Mouse (Mus musculus) regulatory T cell (primary cell): ENCODE results near the gene Sfxn5.

Source experiments
- in situ Hi-C: fragments of 300-600 bp; cut with MboI, MseI; formaldehyde crosslinking; loops from one replicate; pipeline ENCODE4 v1.15.1; 2025; ENCODE audit warnings: high pct_unique_total_duplicates

The Sfxn5 gene

DNA sequence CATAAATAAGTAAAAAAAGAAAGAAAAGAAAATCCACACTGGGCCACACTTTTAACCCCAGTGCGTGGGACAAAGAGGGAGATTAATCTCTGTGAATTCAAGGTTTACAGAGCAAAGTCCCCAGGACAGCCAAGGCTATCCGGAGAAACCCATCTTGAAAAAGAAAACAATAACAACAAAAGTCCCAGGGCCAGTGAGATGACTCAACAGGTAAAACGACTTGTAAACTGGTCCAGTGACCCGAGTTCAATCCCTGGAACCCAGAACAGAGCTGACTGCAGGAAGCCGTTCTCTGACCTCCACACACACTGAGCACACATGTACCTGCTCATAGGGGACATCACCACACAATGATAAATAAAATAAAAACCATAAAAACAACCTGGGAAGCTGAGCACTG lies 31.2 kb upstream of the Sfxn5 start:
- in situ Hi-C loops = no loop called here

DNA sequence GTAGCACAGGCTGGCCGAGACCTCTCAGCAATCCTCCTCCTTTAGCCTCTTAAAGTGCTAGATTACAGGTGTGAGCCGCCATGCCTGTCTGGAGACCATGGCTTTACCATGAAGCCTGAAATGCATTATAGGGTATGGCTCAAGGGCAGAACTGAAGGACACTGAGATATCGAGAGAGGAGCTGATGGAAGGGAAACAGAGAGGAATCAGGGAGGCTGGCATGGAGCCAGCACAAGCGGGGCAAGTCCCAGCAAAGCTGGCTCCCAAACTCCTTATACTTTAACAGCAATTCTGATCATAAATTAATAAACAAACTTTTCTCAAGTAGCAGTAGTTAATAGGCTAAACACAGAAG lies 30.7 kb upstream of the Sfxn5 start:
- in situ Hi-C loops = no loop called here

DNA sequence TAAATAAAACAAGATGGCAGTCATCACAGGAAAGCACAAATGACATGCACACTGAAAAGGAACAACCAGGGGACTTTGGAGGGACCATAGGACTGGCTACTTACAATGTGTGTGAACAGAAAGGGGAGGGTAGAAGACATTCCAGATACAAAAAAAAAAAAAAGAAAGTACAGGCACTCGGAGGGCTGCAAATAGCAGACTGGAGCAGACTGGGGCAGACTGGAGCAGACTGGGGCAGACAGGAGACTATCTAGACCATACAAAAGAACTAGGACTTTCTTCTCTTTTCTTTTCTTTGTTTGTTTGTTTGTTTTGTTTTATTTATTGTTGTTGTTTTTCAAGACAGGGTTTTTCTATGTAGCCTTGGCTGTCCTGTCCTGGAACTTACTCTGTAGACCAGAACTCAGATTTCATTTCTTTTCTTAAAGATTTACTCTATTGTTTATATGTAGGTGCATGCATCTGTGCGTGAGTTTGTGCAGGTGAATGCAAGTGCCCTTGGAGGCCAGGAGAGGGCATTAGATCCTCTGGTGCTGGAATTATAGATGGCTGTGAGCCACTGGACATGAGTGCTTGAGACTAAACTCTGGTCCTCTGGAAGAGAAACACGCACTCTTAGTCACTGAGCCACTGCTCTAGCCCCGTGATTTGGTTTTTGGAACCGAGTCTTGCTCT lies 30.1 kb upstream of the Sfxn5 start:
- in situ Hi-C loops = no loop called here

DNA sequence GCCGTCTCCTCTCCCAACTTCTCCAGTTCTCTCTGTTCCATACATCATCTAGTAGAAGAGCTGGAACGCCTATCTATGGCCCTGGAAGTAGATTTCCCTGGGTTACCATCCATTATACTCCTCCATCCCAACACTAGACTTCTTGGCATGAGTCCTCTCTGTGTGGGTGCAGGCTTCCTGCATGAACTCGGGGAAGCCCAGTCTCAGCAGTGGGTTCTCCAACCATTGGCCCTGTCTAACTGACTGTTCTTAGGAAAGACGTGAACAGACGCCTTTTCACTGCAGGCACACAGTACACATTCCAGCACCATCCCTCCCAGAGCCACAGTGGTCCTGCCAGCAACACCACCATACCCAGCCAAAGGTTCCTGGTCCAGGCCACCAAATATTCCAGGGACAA lies 29.4 kb upstream of the Sfxn5 start:
- in situ Hi-C loops = no loop called here

DNA sequence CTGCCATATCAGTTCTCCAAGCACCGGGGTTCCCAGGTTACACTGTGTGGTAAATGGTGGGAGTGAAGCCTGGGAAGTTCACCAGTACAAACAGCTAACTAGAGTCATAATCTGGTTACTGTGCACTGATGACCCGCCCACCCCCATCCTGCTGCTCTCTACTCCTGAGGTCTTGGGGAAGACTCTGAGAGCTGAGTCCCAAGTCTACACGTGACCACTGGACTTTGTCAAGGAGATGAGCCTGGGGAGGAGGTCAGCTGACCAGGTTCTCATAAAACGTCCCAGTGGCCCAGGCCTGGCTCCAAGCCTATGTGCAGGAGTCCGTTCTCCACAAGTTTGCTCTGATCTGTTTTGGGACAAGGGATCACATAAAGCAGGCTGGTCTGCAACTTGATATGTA lies 27.1 kb upstream of the Sfxn5 start:
- in situ Hi-C loops = no loop called here

DNA sequence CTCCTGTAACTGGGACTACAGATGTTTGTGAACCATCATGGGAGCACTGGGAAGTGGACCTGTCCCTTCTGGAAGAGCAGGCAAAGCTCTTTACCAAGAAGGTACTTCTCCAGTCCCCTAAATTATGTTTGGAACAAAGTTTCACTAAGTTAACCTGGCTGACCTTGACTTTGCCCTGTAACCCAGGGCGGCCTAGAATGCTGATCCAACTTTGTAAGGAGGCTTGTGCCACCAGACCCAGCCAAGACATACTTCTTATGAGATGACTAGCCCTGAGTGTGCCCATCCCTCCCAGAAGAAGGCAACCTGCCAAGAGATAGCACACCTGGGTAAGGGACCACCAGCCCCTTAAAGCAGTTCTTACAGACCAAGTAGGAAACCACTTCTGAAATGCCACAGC lies 25.7 kb upstream of the Sfxn5 start:
- in situ Hi-C loops = no loop called here

DNA sequence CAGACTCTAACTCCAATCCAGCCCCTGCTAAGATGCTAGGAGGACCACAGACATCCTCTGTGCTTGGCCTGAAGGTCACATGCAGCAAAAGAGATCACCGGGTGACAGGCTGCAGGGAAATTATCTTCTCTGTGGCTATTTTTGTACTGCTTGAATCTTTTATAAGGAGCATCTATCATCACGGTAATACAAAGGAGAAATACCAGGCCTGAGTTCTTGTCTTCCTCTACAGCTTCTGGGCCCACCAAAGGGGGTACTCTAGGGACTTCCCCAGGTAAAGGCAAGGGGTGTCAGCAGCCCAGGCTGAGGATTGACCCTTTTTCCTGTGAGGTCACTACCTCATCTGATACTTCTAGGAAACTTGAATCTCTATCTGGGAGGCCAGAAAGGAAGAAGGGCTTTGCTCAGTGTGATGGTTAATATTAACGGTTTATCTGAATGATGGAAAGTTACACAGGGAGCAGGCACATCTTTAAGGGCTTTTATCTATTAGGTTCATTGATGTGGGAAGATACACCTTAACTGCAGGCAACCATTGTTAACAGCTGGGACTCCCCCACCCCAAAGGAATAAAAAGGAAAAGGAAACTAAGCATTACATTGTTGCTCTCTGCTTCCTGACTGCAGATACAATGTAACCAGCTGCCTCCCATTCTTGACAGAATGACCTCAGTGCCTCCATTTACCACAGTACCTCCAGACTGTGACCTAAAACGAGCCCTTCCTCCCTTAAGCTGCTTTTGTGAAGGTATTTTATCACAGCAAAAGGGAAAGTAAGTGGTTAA lies 23.7 kb upstream of the Sfxn5 start:
- in situ Hi-C loops = no loop called here

DNA sequence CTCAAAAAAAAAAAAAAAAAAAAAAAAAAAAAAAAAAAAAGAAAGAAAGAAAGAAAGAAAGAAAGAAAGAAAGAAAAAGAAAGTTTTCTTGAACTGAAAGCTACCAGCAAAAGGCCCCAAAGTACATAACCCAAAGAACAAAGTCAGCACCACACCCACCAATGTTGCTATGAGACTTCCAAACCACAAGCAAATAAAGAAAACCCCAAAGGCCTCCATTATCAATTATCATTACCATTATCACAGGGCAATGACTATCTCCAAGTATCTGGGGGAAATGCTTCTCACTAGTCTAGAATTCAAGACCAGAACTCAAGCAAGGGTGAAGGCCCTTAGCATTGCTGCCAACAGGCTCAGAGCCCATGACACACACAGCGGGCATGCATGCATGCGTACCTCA lies 22.5 kb upstream of the Sfxn5 start:
- in situ Hi-C loops = no loop called here

DNA sequence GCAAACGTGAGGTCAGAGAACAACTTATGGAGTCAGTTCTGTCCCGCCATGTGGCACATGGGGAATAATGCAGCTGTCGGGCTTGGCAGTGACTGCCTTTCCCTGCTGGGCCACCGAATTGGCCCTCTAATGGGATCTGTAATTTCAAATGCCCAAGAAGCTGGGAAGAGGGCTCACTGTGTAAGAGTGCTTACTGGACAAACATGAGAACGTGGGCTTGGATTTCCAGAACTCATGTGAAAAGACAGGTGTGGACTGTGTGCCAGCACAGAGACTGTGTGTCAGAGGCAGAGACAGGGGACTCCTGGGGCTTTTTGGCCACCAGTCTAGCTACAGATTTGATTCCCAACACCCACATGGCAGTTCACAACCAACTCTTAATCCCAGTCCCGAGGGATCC lies 21.5 kb upstream of the Sfxn5 start:
- in situ Hi-C loops = loop anchor here (5.0 kb wide), 1 partner anchor 42 kb away; no protein-coding TSS in a partner anchor

DNA sequence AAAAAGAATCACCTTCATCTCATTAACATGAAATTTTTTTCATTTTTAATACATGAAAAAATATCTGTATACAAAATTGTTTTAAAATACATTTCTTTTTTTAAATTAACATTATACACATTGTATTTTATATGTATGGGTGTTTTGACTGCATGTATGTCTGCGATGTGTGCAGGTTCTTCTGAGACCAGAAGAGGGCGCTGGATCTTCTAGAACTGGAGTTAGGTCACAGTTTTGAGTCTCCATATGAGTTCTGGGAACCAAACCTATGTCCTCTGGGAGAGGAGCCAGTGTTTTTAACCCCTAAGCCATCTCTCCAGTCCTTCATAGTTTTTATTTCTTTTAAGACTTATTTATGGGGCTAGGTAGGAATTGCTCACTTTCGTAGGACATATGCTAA lies 20.5 kb upstream of the Sfxn5 start:
- in situ Hi-C loops = loop anchor here (5.0 kb wide), 1 partner anchor 41 kb away; no protein-coding TSS in a partner anchor

DNA sequence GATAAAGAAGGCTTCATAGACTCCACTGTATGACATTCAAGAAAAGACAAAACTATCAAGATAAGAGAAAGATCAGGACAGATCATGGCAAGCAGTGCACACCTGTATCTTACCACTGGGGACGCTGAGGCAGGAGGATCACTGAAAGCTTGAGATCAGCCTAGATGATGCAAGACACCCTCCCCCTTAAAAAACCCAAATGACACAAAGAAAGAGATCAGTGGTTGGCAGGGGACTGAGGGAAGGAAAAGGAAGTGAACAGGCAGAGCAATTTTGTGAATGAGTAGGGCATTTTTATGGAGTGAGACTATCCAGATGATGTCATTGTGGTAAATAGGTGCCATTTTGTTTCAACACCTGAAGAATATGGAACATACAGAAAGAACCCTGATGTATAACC lies 16.9 kb upstream of the Sfxn5 start:
- in situ Hi-C loops = loop anchor here (5.0 kb wide), 1 partner anchor 38 kb away; no protein-coding TSS in a partner anchor

DNA sequence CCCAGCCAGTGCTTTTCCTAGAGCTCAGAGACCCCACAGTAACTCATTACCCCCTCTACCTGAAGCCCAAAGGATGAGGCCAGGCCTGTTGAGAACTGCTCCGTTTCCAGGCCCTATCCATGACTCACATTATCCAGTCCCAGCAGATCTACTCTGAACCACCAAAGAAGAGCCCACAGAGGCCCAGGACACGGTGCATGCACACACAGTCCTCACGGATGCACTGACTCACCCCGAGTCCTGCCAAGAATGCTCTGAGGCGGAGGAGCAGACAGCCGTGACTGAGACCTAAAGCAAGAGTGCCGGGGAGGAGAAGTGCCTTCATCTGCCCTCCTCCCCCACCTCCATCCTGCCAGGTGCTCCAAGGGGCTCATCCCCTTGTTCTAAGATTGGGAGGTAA lies 16.0 kb upstream of the Sfxn5 start:
- in situ Hi-C loops = loop anchor here (5.0 kb wide), 1 partner anchor 38 kb away; no protein-coding TSS in a partner anchor

DNA sequence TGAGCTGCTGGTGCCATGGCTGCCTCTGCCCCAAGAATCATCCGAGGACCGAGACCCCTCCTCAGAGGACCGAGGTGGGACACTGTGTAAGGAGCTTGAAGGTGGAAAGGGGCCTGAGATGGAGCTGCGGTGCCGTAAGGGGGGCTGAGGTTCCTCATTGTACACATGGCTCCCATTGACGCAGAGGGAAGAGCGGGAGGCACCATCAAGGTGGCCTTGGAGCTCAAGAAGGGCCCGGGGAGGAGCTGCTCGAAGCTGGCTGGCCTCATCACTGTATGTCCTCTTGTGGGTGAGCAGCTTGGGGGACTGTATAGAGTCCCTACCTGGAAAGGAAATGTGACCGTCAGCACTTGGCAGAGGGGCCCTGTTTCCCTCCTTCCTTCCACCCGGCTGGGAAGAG lies 14.9 kb upstream of the Sfxn5 start:
- in situ Hi-C loops = loop anchor here (5.0 kb wide), 1 partner anchor 39 kb away; no protein-coding TSS in a partner anchor

DNA sequence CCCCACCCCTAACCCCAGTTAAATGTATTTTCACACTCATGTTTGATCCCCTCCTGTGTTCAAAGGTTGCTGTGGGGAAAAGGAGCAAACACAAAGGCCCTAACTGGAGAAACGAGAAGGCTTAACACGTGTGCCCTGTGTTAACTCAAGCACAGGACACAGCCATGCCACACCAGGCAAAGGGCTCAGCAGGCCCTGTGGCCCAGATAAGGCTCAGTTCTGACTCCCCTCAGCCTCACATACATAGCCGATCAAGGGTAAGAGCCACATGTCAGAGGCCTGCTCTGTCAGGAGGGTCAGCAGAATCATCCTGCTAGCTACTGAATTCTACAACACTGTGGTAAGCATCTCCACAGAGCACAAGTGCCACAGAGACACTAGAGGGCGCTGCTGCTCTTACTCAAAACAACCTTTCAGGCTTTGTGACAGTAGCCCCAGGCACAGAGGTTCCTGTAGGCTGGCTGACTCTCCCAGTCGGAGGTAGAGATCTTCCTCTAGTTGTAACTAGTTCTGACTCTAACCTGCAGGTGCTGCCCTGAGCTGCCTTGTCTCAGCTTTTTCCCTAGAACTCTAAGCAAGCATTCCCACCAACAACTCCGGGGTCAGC lies 12.9 kb upstream of the Sfxn5 start:
- in situ Hi-C loops = loop anchor here (5.0 kb wide), 1 partner anchor 41 kb away; no protein-coding TSS in a partner anchor

DNA sequence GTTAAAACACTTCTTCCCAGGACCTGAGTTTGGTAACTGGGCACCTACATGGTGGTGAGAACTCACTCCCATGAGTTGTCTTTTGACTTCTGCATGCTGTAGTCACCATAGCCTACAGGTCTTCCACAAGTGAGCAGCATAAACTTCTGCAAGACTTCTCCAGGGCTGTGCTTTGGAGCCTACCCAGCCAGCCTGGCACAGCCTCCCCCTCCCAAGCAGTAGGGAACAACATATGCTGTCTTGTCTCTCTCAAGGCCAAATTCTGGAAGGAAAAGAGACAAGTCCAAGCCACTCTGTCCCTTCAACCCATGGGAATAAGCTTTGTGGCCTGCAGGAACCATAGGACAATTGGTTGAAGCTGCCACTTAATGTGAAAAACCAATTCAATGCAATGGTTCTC lies 11.7 kb upstream of the Sfxn5 start:
- in situ Hi-C loops = loop anchor here (5.0 kb wide), 1 partner anchor 42 kb away; no protein-coding TSS in a partner anchor

DNA sequence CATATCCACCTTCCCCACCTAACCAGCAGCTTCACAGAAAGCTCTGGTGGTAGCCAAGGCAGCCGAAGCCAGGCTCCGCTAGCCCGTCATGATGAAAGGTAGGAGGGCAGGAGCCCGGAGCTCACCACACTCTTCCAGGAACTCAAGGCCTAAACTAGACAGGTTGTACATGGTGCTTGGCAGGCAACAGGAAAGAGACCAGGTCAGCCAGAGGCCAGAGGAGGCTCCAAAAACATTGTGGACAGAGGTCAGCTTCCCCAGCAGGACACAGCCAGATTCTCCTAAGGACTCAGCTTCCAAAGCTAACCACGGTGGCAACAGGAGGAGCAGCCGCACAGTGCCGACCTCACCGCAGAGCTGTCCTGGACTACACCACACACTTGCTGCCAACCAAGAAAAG lies 9.8 kb upstream of the Sfxn5 start:
- in situ Hi-C loops = no loop called here

DNA sequence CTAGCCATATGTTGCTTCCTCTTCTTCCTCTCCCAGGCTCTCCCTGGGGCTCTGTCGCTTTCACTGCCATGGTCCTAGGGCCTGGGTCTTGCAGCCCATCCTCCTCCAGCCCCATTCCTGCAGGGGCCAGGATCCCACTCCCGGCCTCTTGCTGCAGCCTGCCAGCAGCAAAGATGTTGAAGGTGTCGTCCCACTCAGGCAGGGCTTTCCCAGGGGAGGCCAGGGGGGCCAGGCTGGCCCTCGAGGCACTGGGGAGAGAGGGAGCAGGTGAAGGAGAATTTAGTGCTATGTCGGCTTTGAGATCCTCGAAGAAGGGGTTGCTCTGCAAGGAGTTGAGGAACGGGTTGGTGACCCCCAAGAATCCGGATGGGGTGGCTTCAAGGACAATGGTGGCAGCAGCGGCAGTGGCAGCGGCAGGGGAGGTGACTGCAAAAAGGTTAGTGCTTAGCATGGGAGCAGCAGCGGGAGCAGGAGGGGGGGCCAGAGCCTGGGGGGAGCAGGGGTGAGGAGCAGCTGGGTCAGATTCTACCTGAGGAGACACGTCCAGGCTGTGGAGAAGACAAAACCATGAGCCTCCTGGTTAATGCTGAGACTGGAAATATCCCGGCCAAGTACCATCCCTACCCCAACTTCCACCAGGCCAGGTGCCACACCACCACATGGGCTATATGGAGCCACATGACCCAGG lies 8.7 kb upstream of the Sfxn5 start:
- in situ Hi-C loops = no loop called here

DNA sequence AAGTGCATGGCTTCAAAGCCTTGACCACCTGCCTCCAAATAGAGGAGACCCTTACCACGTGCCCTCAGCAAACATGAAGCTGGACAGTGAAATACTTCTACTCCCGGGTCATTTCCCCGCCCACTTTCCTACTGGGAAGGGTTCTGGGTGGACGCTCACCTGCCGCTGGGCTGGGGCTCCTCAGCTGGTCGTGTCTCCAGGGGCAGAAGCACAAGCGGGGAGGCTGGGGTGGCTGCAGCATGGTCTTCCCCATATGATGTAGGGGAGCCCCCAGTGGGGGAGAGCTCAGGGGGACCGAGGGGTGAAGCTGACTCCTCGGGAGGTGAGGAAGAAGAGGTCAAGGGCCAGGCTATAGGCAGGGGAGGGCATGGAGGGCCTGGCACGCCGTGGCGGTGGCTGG lies 7.0 kb upstream of the Sfxn5 start:
- in situ Hi-C loops = no loop called here

DNA sequence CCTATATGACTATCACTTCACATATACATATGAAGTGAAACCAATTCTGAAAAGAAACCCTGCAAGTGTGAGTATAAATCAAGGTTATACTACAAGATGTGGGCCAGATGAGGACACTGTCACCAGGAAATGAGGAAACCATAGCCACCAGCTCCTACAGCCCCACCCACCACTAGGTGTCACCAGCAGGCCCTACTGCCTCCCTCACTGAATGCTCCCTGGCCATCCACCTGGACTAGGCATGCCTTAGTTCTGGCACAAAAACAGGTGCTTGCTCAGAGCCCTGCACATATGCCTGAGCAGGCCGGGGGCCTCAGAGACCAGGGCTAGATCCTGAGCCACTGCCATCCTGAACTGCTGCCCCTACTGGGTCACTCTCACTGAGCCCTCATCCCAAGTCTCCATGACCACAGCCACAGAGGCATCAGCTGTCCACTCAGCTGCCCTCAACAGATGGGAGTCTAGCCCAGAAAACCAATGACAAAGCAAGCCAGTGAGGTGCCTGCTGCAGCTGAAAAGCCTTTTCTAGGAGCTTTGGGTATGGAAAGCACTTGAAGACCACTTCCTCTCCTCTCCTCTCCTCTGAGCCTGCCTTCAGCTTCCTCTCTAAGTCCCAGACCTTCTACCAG lies 6.2 kb upstream of the Sfxn5 start:
- in situ Hi-C loops = no loop called here

DNA sequence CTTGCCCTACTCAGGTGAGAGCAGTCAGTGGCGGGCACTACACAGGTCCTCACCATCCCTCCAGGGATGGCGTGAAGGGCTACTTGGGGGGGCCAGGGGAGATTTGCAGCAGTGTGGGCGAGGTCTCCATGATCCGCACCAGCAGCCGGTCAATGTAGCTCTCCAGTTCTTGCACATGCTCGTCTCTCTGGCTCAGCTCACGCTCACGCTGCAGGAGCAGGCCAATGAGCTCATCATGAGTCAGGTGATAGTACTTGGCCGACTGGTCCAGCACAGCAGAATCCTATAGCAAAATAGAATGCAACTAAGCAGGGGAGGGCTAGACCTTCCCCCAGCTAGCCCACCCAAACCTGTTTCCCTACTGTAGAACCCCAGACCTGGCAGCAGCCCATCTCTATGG lies 3.7 kb upstream of the Sfxn5 start:
- in situ Hi-C loops = no loop called here

DNA sequence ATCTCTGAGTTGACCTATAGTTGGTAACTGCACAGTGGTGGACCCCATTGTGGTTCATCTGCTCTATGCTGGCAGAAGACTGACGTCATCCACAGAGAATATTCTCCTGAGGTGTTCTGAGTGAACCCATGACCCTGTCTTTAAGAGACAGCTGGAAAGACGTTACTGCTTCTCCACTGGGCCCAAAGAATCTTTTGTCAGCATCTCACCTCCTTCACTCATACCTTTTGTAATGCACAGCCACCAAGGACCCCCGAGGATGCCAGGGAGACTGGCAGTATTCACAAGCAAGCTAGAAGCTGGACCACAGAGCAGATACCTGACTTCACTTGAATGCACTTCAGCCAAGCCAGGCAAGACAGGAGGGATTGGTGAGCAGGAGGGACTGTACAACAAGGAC lies 2.1 kb upstream of the Sfxn5 start:
- in situ Hi-C loops = no loop called here

DNA sequence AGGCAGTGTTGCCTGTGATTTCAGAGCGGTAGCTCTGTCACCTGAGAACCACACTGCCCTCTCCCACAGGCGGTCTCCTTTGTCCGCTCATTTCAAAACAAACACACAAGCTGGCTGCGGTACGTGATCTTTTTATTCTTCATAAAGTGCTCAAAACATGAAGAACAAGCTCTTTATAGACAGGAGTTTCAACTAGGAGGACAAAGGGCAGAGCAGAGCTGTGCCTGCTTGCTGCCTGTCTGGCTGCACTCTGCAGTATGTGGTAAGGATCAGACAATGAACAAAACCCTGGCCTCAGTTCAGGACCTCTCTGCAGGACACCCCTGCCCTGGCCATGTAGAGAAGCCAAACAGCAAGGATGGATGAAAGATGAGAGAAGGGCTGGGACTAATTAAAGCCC lies 1.6 kb upstream of the Sfxn5 start:
- in situ Hi-C loops = no loop called here
